Mouse (Mus musculus) small intestine, adult 2 months (tissue): ENCODE measurements at regions not wholly inside any gene's neighbourhood (a gene's known extent, or its start where the extent isn't known, plus 50 kb on each side); places are given as distances from the start of the nearest gene placed in this dataset.

Source experiments
- H3K27ac ChIP-seq: fragments of 200-500 bp; 2 replicates; pipeline ENCODE4 v1.5.1; 2012; ENCODE audit warnings: low read depth, low read length, control low read depth, inconsistent platforms; ENCODE audit not compliant: insufficient read depth
- H3K27me3 ChIP-seq: fragments of 200-500 bp; 2 replicates; pipeline ENCODE4 v1.6.1; 2012; ENCODE audit warnings: mild to moderate bottlenecking, moderate library complexity, low read length, inconsistent platforms; ENCODE audit not compliant: control insufficient read depth, insufficient read depth
- H3K36me3 ChIP-seq: fragments of 200-500 bp; 2 replicates; pipeline ENCODE4 v1.6.1; 2012; ENCODE audit warnings: mild to moderate bottlenecking, low read length, control low read depth, inconsistent platforms; ENCODE audit not compliant: control insufficient read depth, insufficient read depth
- H3K4me1 ChIP-seq: fragments of 200-500 bp; 2 replicates; pipeline ENCODE4 v1.6.1; 2012; ENCODE audit warnings: low read length, inconsistent platforms, mixed read lengths; ENCODE audit not compliant: control insufficient read depth, insufficient read depth, insufficient read length
- H3K4me3 ChIP-seq: fragments of 200-500 bp; 2 replicates; pipeline ENCODE4 v1.5.1; 2012; ENCODE audit warnings: low read depth, mild to moderate bottlenecking, control low read depth, inconsistent platforms, low read length, moderate library complexity
- CTCF ChIP-seq: fragments of 200-500 bp; IDR thresholded peaks from 2 replicates; pipeline ENCODE4 v1.5.1; 2012; ENCODE audit warnings: low read depth, mild to moderate bottlenecking, control low read depth, inconsistent platforms, low read length, moderate library complexity, mixed read lengths; ENCODE audit not compliant: insufficient replicate concordance, insufficient read length; ENCODE audit errors: extremely low read depth
- POLR2A ChIP-seq: fragments of 200-500 bp; IDR thresholded peaks from 2 replicates; pipeline ENCODE4 v1.6.1; 2012; ENCODE audit warnings: low read depth, mild to moderate bottlenecking, control low read depth, inconsistent platforms, low read length, moderate library complexity
- WGBS: fragments of 180-500 bp; shearing (Covaris S2); methylation state at CpG from one replicate; pipeline ENCODE4 v1.1.7; 2018; 5-methylcytosine and 5-hydroxymethylcytosine counted together

- WGBS, result 65% methylated on average over 9 of the region's 9 CpGs
- peak overlapping the region; percentile 67 for H3K27ac ChIP-seq
- H3K4me3 ChIP-seq, result no peak overlapping the region
- H3K4me1 ChIP-seq, result peaks cover 6% of the 10 kb centered on the region; the same call in 1 of the 2 replicates
- TF ChIP-seq CTCF (no peak), POLR2A (no peak)
- H3K36me3 ChIP-seq, result no peaks in the 10 kb centered on the region
- no peaks in the 10 kb centered on the region; the same call in 1 of the 2 replicates for H3K27me3 ChIP-seq
Measured at GRCm38 (mm10) chr9:116366193-116366592, 191.0 kb upstream of the Tgfbr2 start.

DNA sequence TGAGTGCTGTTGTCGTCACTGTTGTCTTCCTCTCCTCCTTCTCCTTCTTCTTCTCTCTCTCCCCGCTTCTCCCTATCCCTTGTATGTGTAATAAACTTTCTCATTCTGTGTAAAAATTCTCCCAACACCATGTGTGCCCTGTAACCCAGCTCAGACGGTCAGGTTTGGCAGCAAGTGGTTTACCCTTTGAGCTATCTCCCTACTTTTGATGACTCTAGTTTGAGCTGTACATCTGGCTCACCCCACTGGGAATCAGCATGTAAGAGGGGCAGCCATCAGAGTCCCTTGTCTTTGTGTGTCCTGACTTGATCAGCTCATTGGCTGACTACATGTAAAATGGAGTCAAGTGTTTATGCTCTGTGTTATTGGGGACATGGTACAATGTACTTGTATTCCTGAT lies 190.5 kb upstream of the Tgfbr2 start:
- WGBS, result 50% methylated on average over 3 of the region's 3 CpGs
- H3K27ac ChIP-seq, result no peak overlapping the region; the same call in 1 of the 2 replicates

DNA sequence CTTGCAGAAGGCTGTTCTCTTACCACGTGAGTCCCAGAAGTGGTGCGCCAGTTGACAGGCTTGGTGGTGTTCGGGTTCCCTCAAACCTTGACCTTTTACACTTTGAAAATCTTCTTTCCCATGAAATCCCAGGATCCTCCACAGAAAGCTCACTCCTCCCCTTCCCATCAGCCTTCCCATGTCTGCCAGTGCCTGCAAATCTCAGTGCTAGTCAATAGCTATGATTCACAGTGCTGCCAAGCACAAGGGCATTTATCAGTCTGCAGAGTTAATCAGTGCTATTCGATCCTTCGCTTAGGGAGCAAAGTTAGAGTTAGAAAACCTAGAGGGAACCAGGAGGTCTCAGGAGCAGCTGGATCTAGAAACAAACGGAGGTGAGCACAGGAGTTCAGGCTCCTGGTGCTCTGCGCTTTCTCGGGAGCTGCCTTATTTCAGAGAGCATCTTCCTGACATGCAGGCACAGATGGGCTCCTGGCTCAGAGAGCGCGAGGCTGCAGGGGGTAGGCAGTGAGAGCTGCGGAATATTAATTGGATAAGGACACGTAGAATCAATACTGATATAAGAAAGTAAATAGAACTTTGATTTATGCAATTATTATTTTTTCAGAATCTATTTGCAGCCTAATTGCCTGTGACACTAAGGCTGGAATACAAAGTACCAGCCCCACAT lies 190.0 kb upstream of the Tgfbr2 start:
- Histone ChIP-seq H3K36me3 (no peaks in the 10 kb centered on the region), H3K27ac (no peak overlapping the region), H3K27me3 (no peaks in the 10 kb centered on the region; the same call in 1 of the 2 replicates), H3K4me3 (no peak overlapping the region), H3K4me1 (peaks cover 6% of the 10 kb centered on the region; the same call in 1 of the 2 replicates)
- no peak for TF ChIP-seq POLR2A
- TF ChIP-seq CTCF, result no peak
- 59% methylated on average over 12 of the region's 12 CpGs for WGBS

More for the DNA sequence above, 190.5 kb upstream of the Tgfbr2 start:
- H3K27me3 ChIP-seq, result no peaks in the 10 kb centered on the region; the same call in 1 of the 2 replicates
- peaks cover 6% of the 10 kb centered on the region; the same call in 1 of the 2 replicates for H3K4me1 ChIP-seq
- TF ChIP-seq POLR2A (no peak), CTCF (no peak)
- H3K4me3 ChIP-seq, result no peak overlapping the region
- no peaks in the 10 kb centered on the region for H3K36me3 ChIP-seq

DNA sequence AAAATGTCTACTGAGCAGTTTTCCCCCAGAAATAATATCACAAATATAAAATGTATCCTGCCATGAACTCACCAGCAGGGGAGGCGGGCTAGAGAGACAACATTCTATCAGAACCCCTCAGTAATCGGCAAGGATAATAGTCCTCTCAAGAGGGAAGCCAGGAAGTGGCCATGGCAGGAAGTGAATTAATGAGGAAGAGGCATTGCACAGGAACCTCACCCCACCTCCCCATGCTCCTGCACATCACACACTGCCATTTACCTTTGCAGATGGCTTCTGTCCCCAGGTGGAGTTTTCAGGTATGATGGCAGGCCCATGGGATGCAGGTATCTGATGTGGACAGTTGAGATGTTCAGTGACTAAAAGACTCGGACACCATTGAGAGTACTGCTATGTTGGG lies 185.9 kb upstream of the Tgfbr2 start:
- Histone ChIP-seq H3K27me3 (no peaks in the 10 kb centered on the region), H3K36me3 (no peaks in the 10 kb centered on the region), H3K4me3 (no peak overlapping the region), H3K27ac (no peak overlapping the region), H3K4me1 (no peaks in the 10 kb centered on the region)
- 84% methylated on average over 3 of the region's 3 CpGs for WGBS
- no peak for TF ChIP-seq POLR2A
- no peak for TF ChIP-seq CTCF

- 76% methylated on average over 7 of the region's 7 CpGs for WGBS
- H3K36me3 ChIP-seq, result no peaks in the 10 kb centered on the region
Measured at GRCm38 (mm10) chr9:116354056-116354732, 179.0 kb upstream of the Tgfbr2 start.

GRCm38 (mm10) chr9:116352801-116353494 lies 177.8 kb upstream of the Tgfbr2 start:
- Histone ChIP-seq H3K4me3 (no peak overlapping the region), H3K36me3 (no peaks in the 10 kb centered on the region), H3K4me1 (0 out of 2 replicates have a peak, but pooled peaks cover 2% of the 10 kb centered on the region), H3K27me3 (no peaks in the 10 kb centered on the region), H3K27ac (0 out of 2 replicates have a peak overlapping the region, but pooled peaks have one; percentile 35)
- TF ChIP-seq POLR2A (no peak), CTCF (no peak)
- 71% methylated on average over 4 of the region's 4 CpGs for WGBS

More at GRCm38 (mm10) chr9:116354056-116354732, 179.0 kb upstream of the Tgfbr2 start:
- no peak overlapping the region for H3K27ac ChIP-seq
- H3K4me3 ChIP-seq, result no peak overlapping the region
- H3K4me1 ChIP-seq, result 0 out of 2 replicates have a peak, but pooled peaks cover 2% of the 10 kb centered on the region
- no peaks in the 10 kb centered on the region for H3K27me3 ChIP-seq
- TF ChIP-seq POLR2A (no peak), CTCF (no peak)
